Mouse (Mus musculus) naive thymus-derived CD4-positive, alpha-beta T cell, adult 2 months (primary cell): ENCODE data around the gene Rnaseh2a.

Source experiments
- DNase-seq: peaks from one replicate; pipeline ENCODE4 v3.0.0-alpha.2; 2011; ENCODE audit warnings: low read depth

Gene Rnaseh2a

DNA sequence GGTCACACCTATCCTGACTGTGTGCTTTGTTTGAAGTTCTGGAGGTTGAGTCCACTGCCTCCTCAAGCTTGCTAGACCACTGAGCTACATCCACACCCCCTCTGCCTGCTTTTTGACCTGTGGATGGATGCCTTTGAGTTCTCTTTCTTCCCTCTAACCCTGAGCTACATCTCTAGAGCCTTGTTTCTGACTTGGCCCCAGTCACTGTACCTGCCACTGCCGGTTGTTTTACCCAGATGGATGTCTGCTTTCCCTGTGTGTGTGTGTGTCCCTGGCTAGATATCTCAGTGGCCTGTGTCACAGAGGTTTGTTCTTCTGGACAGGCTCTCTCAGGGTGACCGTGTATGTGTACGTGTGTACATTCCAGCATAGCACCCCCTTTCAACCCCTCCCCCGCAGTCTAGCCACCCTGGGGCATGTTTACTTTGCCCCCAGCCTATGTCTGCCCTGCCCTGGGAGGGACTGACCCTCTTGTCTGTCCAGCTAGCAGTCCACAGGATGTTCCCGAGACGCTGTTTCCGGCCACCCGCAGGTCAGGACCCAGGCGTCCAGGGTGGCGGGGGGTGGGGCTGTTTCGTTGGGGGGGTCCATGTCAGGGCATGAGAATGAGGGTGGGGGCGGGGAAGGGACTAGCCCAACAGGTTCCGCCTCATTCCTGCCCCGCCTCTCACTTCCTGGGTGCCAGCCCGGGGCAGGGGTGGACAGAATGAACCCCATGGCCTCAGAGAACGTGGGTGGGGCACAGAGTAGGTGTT, 14.9 kb upstream of the Rnaseh2a start:
- peak; percentile 29 for DNase-seq

DNA sequence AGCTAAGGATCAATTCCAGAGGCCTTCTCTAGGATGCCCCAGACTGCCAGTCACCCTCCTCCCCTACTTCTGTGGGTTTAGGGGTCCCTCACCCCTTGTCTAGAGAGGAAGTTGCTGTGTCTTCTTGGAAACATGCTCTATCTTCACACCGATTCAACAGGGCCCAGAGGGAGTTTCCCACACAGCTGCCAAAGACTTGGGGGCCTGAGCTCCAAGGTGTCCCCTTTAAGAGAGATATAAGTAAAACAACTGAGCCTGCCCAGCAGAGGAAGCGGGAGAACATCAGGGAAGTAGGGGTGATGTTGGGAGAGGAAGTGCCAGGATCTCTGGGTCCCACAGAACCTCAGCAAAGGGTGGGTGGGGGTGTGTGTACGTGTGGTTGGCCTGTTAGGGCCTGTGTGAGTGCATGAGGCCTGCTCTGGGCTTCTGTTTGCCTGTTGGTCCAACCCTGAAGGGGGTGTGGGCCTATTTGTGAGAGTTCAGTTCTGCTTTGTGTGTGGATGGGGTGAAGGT, 13.0 kb upstream of the Rnaseh2a start:
- DNase-seq, result peak; percentile 45

DNA sequence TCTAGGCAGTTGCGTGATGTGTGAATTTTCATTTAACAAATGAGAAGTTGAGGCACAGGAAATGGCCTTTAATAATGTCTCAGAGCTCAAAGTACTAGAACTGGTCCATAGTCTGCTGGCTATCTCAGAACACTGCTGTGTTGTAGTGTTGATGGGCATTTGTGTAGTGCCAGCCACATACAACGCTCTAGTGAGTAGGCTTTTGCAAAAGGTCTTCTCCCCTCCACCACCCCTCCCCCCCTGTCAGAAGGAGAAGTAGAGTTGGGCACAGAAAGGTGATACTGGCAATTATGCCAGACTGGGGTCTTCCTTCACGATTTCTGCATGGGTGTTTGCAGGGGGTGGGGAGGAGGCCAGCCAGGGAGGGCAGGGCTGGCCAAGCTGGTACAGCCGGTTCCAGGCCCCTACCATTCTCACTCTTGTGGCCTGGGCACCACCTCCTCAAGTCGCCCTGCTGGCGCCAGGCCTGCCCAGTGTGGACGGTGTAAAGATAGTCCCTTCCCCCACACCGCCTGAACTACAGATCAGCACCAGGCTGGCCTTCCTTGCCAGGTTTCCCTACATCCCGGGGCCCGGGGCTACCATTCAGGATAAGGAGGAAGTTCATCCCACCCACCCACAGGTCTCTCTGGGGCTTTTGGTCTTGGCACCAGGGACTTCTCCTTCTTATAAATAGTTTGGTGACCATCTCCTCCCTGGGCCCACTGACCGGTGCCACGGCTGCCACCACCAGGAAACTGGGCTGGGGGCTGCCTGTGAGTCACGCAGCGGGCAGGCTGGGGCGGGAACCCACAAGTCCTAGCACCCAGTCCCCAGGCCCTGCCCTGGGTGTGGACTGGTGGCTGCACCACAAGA, 12.3 kb upstream of the Rnaseh2a start:
- DNase-seq, result no peak

DNA sequence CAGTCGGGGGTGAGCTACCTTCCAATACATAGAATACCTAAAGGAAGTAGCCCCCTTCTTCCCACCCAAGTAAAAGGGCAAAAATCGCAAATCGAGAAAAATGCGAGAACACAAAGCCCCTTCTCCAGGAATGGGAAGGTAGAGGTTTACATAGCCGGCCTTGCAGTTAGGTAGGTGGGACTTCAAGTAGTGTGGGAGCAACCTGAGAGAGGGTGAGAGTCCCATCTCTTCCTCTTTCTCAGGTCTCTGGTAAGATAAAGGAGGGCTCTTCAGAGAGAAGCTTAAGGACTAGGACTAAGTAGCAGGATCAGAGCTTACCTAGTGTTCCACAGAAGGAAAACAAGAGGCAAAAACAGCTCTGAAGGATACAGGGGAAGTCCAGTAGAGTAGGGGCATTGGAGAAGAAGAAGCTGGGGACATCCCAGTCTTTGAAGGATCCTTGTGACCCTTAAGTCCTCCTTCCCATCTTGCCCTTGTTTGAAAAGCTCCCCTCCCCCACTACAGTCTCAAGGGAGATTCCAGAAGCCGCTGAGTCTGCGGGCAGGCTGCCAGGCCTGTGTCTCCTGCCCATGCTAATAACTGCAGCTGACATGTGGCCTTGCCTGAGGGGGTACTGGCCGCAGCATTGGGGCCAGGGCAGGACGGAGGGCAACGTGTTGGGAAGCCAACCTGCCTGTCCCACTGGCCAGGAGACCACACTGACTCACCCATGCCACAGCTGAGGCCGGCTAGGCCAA, 11.2 kb upstream of the Rnaseh2a start:
- peak; percentile 62 for DNase-seq

DNA sequence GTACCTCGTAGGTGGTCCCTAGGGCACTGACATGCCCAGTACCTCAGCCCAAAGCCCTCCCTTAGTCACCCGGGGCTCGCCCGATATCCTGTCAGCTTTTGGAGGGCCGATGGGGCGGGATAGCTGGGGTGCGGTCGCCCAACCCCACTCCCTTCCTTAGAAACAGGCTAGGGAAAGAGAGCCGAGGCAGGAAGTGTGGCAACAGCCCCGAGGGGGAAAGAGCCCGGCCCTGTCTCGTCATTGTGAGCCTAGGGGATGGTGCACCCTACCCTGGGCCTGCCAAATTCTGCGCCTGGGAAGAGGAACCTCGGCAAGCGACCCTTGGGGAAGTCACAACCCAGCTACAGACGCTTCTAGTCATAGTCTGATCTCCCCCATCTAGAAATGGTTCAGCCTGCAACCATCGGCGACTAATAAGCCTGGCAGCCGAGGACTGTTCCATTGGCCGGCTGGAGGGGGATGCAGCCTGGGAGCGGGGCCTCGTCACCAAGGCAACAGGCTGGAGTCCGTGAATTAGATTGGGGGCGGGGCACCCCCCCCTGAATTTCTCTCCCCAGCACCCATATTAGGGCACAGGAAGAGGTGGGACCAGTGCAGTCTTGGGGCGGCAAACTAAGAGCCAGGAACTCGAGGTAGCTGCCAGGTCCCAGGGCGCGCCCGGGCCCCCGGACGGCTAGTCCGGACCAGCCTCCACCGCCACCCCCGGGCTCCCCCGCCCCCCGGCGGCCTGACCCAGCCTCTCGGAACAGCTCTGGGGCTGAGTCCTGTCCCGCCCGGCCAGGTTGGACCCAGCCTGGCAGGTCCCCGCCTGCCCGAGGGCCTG, 10.2 kb upstream of the Rnaseh2a start:
- peak; percentile 95 for DNase-seq

DNA sequence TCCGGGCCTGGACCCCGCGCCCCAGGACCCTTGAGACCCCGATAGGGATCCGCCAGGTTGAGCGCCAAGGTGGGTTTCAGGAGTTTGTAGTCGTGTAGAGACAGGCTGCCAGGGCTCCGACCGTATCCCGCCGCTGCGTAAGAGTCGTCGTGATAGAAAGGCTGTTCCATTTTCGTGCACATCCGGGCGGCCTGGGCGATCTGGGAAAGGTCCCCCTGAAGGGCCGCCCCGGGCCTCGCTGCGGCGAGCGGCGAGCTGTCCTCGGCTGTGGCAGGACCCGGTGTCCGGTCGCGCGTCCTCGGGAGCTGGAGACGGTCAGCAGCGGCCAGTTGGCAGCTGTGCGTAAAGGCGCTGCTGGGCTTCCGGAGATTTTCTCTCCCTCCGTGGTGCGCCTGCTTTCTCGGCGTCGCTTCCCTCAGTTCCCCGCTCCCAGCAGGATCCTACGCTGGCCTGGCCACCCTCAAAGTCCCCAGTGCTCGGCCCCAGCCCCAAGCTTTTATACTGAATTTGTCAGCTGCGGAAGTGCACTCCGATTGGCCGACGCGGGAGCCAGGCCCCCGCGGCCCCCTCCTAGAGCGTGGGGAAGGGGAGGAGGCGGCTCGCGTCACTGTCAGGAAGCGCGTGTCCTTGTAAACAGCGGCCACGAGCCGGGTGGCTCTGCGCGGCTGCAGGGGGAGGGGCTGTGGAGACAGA, 8.8 kb upstream of the Rnaseh2a start, which contains the start of gene Junb:
Gene Junb, minus strand, starts transcription at position 471 of the 693 bp plus-strand sequence.
- DNase-seq, result peak; percentile 98

GRCm38 (mm10) chr8:84977435-84978247, 8.1 kb upstream of the Rnaseh2a start:
- DNase-seq, result peak; percentile 87

GRCm38 (mm10) chr8:84976763-84977434, 7.3 kb upstream of the Rnaseh2a start:
- no peak for DNase-seq

- peak; percentile 97 for DNase-seq
Measured at GRCm38 (mm10) chr8:84976031-84976762, 6.6 kb upstream of the Rnaseh2a start.

DNA sequence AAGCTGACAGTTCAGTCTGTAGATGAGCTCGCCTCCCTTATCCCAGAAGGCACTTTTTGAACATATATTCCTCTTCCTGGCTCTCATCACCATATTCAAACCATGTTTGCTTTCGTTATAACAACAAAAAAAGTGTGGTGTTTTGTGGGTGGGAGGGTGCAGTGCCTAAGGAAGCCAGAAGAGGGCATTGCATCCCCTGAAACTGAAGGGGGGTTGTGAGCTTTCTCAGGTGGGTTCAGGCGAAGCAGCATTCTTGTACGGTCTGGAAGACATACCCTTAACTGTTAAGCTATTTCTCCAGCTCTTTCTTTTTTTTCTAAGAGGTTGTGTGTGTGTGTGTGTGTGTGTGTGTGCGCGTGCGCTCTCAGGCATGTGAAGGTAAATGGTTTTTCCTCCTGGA, 5.9 kb upstream of the Rnaseh2a start:
- peak; percentile 90 for DNase-seq

GRCm38 (mm10) chr8:84974543-84975142, 5.1 kb upstream of the Rnaseh2a start:
- DNase-seq, result peak; percentile 62

GRCm38 (mm10) chr8:84973803-84974542, 4.4 kb upstream of the Rnaseh2a start:
- DNase-seq, result peak; percentile 78

- no peak for DNase-seq
Measured at GRCm38 (mm10) chr8:84973079-84973478, 3.5 kb upstream of the Rnaseh2a start.

DNA sequence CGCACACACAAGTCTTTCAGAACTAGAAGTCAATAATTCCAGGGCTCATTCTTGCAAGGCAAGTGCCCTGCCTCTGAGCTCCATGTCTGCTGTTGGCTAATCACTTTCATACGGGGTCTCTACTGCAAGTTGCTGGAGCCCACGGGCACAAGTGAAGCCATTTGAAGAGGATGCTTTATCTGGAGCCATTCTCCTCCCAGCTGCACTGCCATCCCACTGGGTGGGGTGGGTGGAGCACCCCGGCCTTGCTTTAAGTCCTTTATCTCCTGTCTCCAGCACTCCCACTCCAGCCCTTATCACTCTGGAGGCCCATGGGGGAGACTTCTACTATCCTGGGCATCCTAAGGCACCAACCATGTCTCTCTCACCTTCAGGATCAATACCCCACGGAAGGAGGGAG, 1.3 kb upstream of the Rnaseh2a start:
- no peak for DNase-seq

DNA sequence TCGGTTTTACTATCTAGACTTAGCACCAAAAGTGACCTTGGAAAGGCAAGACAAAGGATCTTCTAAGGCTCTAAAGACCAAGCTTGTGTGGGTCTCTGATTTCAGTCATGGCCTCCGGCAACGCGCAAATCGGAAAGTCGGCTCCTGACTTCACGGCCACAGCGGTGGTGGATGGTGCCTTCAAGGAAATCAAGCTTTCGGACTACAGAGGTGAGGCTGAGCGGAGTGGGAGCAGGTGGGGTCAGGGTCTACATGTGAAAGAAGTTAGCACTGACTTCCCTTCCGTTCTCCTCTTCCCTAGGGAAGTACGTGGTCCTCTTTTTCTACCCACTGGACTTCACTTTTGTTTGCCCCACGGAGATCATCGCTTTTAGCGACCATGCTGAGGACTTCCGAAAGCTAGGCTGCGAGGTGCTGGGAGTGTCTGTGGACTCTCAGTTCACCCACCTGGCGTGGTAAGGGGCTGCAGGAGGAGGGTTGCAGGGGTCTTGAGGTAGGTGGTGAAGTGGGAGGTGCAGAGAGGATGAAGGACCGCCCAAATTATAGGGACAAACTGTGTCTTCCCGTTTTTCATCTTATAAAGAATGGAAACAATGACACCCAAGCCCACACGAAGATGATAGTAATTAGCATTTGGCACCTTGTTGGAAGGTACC, 696 bp upstream of the Rnaseh2a start:
- no peak for DNase-seq

DNA sequence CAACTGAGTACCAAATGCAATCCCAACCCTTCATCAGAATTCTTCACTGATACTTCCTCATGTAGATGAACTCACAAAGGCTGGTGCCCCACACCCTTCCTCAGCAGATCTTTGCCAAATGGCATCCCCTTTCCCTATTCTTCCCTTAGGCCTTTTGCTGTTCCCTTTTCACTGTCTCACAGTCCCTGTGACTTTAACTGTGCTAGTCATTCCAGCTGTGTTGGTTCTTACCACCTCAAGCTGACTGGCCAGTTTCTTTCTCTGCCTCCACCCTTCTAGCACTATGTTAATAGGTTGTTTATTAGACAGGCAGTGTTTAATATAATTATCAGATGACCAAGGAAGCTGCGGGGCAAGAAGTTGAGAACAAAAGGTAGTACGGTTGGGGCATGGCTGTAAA, 917 bp downstream of the Rnaseh2a start:
- no peak for DNase-seq
